8 mouse cellular contexts compared by ENCODE assay signal in the genomic region with DNA sequence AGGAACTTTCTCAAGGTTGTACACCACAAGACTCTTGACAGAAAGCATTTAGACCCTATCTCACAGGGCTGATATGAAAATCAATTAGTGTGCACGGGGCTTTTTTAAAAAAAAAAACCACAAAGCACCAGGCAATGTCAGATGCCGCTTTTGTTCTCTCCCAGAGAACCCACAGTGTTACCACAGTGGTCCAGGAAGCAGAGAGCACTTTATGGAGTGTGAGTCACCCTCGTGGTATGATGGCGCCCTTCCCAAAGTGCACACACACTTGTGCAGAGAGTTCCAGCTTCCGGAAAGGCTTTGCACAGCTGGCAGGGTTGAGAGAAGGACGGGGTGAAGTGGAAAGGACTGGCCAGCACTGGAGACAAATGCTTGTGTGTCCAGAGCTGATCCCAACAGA. TPM values are rescaled to one million over a fixed set of nuclear protein-coding genes. Genes with fewer than 3 reads are reported as not detected.
DNase-seq lines count a peak whose midpoint lies in the region; ATAC-seq and TF ChIP-seq lines count a peak whose summit lies in the region.

No protein-coding gene starts in this region.

- H3K27ac ChIP-seq in forebrain, postnatal 0 days (ENCODE audit: low read depth, low read length), result no peak overlapping the region
- no peak overlapping the region for H3K27ac ChIP-seq in forebrain, embryonic 12.5 days
- H3K27ac ChIP-seq in gastrocnemius, adult 2 months, result peak overlapping the region; percentile 35; the same call in 1 of the 2 replicates
- H3K27ac ChIP-seq in intestine, embryonic 16.5 days (ENCODE audit: low read length), result 0 out of 2 replicates have a peak overlapping the region, but pooled peaks have one; percentile 1

- H3K36me3 ChIP-seq in forebrain, postnatal 0 days (ENCODE audit: insufficient read depth), result no peaks in the 10 kb centered on the region
- H3K36me3 ChIP-seq in forebrain, embryonic 12.5 days (replicated peaks), result peaks cover 13% of the 10 kb centered on the region
- H3K36me3 ChIP-seq in intestine, embryonic 16.5 days (ENCODE audit: control insufficient read depth, insufficient read depth, low read length), result no peaks in the 10 kb centered on the region

- no peak overlapping the region for H3K4me3 ChIP-seq in forebrain, postnatal 0 days (ENCODE audit: low read depth, low read length)
- H3K4me3 ChIP-seq in forebrain, embryonic 12.5 days (replicated peaks), result no peak overlapping the region
- no peak overlapping the region for H3K4me3 ChIP-seq in gastrocnemius, adult 2 months
- H3K4me3 ChIP-seq in intestine, embryonic 16.5 days (ENCODE audit: low read length), result no peak overlapping the region

- WGBS in forebrain, postnatal 0 days, result 66% methylated on average over 6 of the region's 6 CpGs
- 77% methylated on average over 6 of the region's 6 CpGs for WGBS in forebrain, embryonic 12.5 days
- WGBS in intestine, embryonic 16.5 days, result 39% methylated on average over 6 of the region's 6 CpGs

- peak; percentile 45; the same call in 1 of the 2 replicates for ATAC-seq in forebrain, postnatal 0 days
- no peak for ATAC-seq in forebrain, embryonic 12.5 days (ENCODE audit: low FRiP score)
- peak; percentile 87 for ATAC-seq in intestine, embryonic 16.5 days

- no peaks in the 10 kb centered on the region for H3K27me3 ChIP-seq in forebrain, postnatal 0 days (ENCODE audit: insufficient read depth, low read length)
- H3K27me3 ChIP-seq in forebrain, embryonic 12.5 days, result no peaks in the 10 kb centered on the region
- H3K27me3 ChIP-seq in intestine, embryonic 16.5 days (replicated peaks; ENCODE audit: control insufficient read depth, insufficient read depth, low read length), result no peaks in the 10 kb centered on the region

- DNase-seq in forebrain, postnatal 0 days, result no peak
- peak; percentile 62 for DNase-seq in gastrocnemius, adult 2 months
- DNase-seq in lung, postnatal 36 days, result peak; percentile 90
- DNase-seq in cerebellum, adult 8-10 months, result no peak
- DNase-seq in cerebellum, adult 18-20 months, result no peak
- no peak for DNase-seq in frontal cortex, adult 2 months (ENCODE audit: extremely low spot score in 1 of 2, low spot score in 1 of 2)

- no peaks in the 10 kb centered on the region for H3K9me3 ChIP-seq in forebrain, postnatal 0 days (ENCODE audit: low read length)
- H3K9me3 ChIP-seq in forebrain, embryonic 12.5 days, result no peaks in the 10 kb centered on the region
- no peaks in the 10 kb centered on the region for H3K9me3 ChIP-seq in intestine, embryonic 16.5 days (ENCODE audit: control insufficient read depth, low read length)

- intact Hi-C loops in gastrocnemius, adult 2 months (cut with DNase I), result no loop called here

- H3K4me2 ChIP-seq in forebrain, postnatal 0 days (ENCODE audit: low read depth), result no peak overlapping the region
- H3K4me2 ChIP-seq in forebrain, embryonic 12.5 days, result no peak overlapping the region
- H3K4me2 ChIP-seq in intestine, embryonic 16.5 days (ENCODE audit: low read depth, low read length), result no peak overlapping the region

- H3K4me1 ChIP-seq in forebrain, postnatal 0 days (ENCODE audit: insufficient read depth), result no peaks in the 10 kb centered on the region
- H3K4me1 ChIP-seq in forebrain, embryonic 12.5 days, result peaks cover 12% of the 10 kb centered on the region
- peaks cover 6% of the 10 kb centered on the region for H3K4me1 ChIP-seq in intestine, embryonic 16.5 days (ENCODE audit: control insufficient read depth, insufficient read depth, low read length)

- H3K9ac ChIP-seq in forebrain, postnatal 0 days, result no peak overlapping the region
- H3K9ac ChIP-seq in forebrain, embryonic 12.5 days, result no peak overlapping the region
- no peak overlapping the region for H3K9ac ChIP-seq in intestine, embryonic 16.5 days (ENCODE audit: low read depth, low read length)

- TF ChIP-seq CTCF in forebrain, postnatal 0 days (IDR thresholded peaks at IDR 0.05; ENCODE audit: low read depth), result no peak
- no peak for TF ChIP-seq CTCF in gastrocnemius, adult 2 months (IDR thresholded peaks at IDR 0.05)

RNA-seq across cellular contexts. Expression of a gene that starts 8.1 kb away (rescaled TPM):
- total RNA-seq in forebrain, postnatal 0 days (2014; rRNA removed), result 2.5 and 3.1 TPM in 2 replicates
- 1.1 and 1.6 TPM in 2 replicates for polyA plus RNA-seq in forebrain, postnatal 0 days (2015; fragmentation: Nextera tagmentation; extraction: Ambion mirVana)
- polyA plus RNA-seq in forebrain, embryonic 12.5 days (2016; fragmentation: Nextera tagmentation; extraction: Ambion mirVana), result 6.6 and 6.9 TPM in 2 replicates
- 1 to 10 TPM; 2.1 to 2.7 TPM for total RNA-seq in gastrocnemius, adult 2 months (2021)
- polyA plus RNA-seq in intestine, embryonic 16.5 days (2015; fragmentation: Nextera tagmentation; extraction: Ambion mirVana), result 2.3 and 2.4 TPM in 2 replicates
- polyA plus RNA-seq in frontal cortex, adult 2 months (2012; rRNA removed), result 0.06 and 0.10 TPM in 2 replicates

RNA-seq across cellular contexts. Expression of a gene that starts 49.4 kb away (rescaled TPM):
- 2.7 and 3.3 TPM in 2 replicates for total RNA-seq in forebrain, postnatal 0 days (2014; rRNA removed)
- 1.6 and 2.2 TPM in 2 replicates for polyA plus RNA-seq in forebrain, postnatal 0 days (2015; fragmentation: Nextera tagmentation; extraction: Ambion mirVana)
- polyA plus RNA-seq in forebrain, embryonic 12.5 days (2016; fragmentation: Nextera tagmentation; extraction: Ambion mirVana), result 1.4 and 1.6 TPM in 2 replicates
- 1 to 10 TPM in 1 of 2 experiments, under 1 TPM in 1; 0.69 to 1.3 TPM for total RNA-seq in gastrocnemius, adult 2 months (2021)
- polyA plus RNA-seq in intestine, embryonic 16.5 days (2015; fragmentation: Nextera tagmentation; extraction: Ambion mirVana), result 3.4 and 4.2 TPM in 2 replicates
- 3.4 and 3.5 TPM in 2 replicates for polyA plus RNA-seq in frontal cortex, adult 2 months (2012; rRNA removed)

Comparison
In these comparisons a context has a peak if more than half of its experiments do, and no peak if none do; other contexts are left out.
1. DNase-seq: peak in gastrocnemius, adult 2 months (single experiment) and lung, postnatal 36 days (single experiment); none in forebrain, postnatal 0 days (single experiment), cerebellum, adult 8-10 months (single experiment), cerebellum, adult 18-20 months (0 of 2) and frontal cortex, adult 2 months (0 of 2).
2. H3K27ac ChIP-seq: peak in gastrocnemius, adult 2 months (single experiment) and intestine, embryonic 16.5 days (single experiment); none in forebrain, postnatal 0 days (single experiment) and forebrain, embryonic 12.5 days (single experiment).